ENCODE assay signal across 19 mouse cellular contexts in the genomic region with DNA sequence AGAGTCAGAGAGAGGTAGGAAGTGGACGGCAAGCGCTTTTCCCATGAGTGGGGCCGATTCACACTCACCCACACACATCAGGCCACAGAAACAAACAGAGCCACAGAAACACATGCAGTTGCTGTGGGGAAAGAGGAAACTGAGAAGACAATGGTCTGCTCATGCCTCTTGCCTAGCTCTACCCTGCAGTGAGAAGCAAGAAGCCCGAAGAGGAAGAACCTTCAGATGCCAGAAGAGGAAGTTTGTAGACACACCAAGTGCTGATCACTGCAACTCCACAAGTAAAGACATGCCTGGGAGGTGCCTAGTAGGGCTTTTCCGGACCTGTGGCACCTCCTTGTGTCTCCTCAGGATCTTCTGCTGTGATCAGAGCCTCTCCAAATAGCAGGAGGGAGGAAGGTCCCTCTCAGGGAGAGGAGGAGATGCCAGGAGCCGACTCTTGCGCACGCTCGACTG. TPM values are rescaled to one million over a fixed set of nuclear protein-coding genes. Genes with fewer than 3 reads are reported as not detected.
DNase-seq lines count a peak whose midpoint lies in the region; ATAC-seq and TF ChIP-seq lines count a peak whose summit lies in the region.
"Had no signal": no experiment of that assay in that cellular context is flagged by ENCODE, and none has a peak within 500 bp of the region (broad histone marks: within the 10 kb centered on the region; RNA-seq: fewer than 3 reads in every experiment).

A gene (minus strand): TSS at position 406 of the 456 bp plus-strand sequence.

- no peak within 1 kb of the TSS for H3K4me2 ChIP-seq in liver, embryonic 12.5 days
- H3K4me2 ChIP-seq in midbrain, embryonic 13.5 days (replicated peaks): no peak within 1 kb of the TSS
- H3K4me2 ChIP-seq: heart, embryonic 13.5 days; hindbrain, embryonic 15.5 days; neural tube, embryonic 13.5 days had no signal

- 87% methylated on average over 9 of the region's 9 CpGs for WGBS in liver, adult 2 months
- WGBS in liver, embryonic 12.5 days (ENCODE audit: insufficient replicate concordance): 55% methylated on average over 9 of the region's 9 CpGs
- WGBS in midbrain, embryonic 13.5 days: 87% methylated on average over 9 of the region's 9 CpGs

- intact Hi-C loops in heart, postnatal 25 days (cut with DNase I): no loop called here

- TF ChIP-seq CTCF in liver, adult 2 months (IDR thresholded peaks at IDR 0.05; ENCODE audit: low read depth, low read length): no peak

- H3K4me3 ChIP-seq in liver, adult 2 months (ENCODE audit: insufficient read depth, low read depth, low read length): no peak within 1 kb of the TSS
- H3K4me3 ChIP-seq in liver, embryonic 12.5 days: no peak within 1 kb of the TSS
- no peak within 1 kb of the TSS for H3K4me3 ChIP-seq in midbrain, embryonic 13.5 days (replicated peaks)
- H3K4me3 ChIP-seq: heart, embryonic 13.5 days; hindbrain, embryonic 15.5 days; neural tube, embryonic 13.5 days had no signal

- peaks cover 10% of the 10 kb centered on the region; the same call in 1 of the 2 replicates for H3K9me3 ChIP-seq in liver, embryonic 12.5 days (replicated peaks)
- H3K9me3 ChIP-seq in midbrain, embryonic 13.5 days: peaks cover 12% of the 10 kb centered on the region
- H3K9me3 ChIP-seq: hindbrain, embryonic 15.5 days had no signal

- H3K27ac ChIP-seq in liver, adult 2 months (replicated peaks; ENCODE audit: insufficient read depth, low read depth, low read length): peak within 1 kb of the TSS; percentile 41; the same call in 1 of the 2 replicates
- H3K27ac ChIP-seq in liver, embryonic 12.5 days: no peak within 1 kb of the TSS
- H3K27ac ChIP-seq in midbrain, embryonic 13.5 days: no peak within 1 kb of the TSS
- H3K27ac ChIP-seq: heart, embryonic 13.5 days; hindbrain, embryonic 15.5 days; neural tube, embryonic 13.5 days had no signal

- H3K9ac ChIP-seq in liver, adult 2 months (ENCODE audit: low read depth, low read length): no peak within 1 kb of the TSS
- no peak within 1 kb of the TSS for H3K9ac ChIP-seq in liver, embryonic 12.5 days
- no peak within 1 kb of the TSS for H3K9ac ChIP-seq in midbrain, embryonic 13.5 days (replicated peaks)
- H3K9ac ChIP-seq: heart, embryonic 13.5 days; hindbrain, embryonic 15.5 days; neural tube, embryonic 13.5 days had no signal

- no peak for TF ChIP-seq POLR2A in liver, adult 2 months (IDR thresholded peaks at IDR 0.05; ENCODE audit: extremely low read depth, insufficient read depth, low read length)

- no peaks in the 10 kb centered on the region for H3K4me1 ChIP-seq in liver, adult 2 months (ENCODE audit: control insufficient read depth, insufficient read depth, low read length)
- no peaks in the 10 kb centered on the region for H3K4me1 ChIP-seq in liver, embryonic 12.5 days
- H3K4me1 ChIP-seq in midbrain, embryonic 13.5 days (replicated peaks): no peaks in the 10 kb centered on the region
- H3K4me1 ChIP-seq: hindbrain, embryonic 15.5 days; neural tube, embryonic 13.5 days had no signal

- no peaks in the 10 kb centered on the region for H3K27me3 ChIP-seq in liver, adult 2 months (ENCODE audit: control insufficient read depth, insufficient read depth, low read length)
- no peaks in the 10 kb centered on the region for H3K27me3 ChIP-seq in liver, embryonic 12.5 days (replicated peaks)
- H3K27me3 ChIP-seq in midbrain, embryonic 13.5 days: no peaks in the 10 kb centered on the region
- H3K27me3 ChIP-seq: heart, embryonic 13.5 days; hindbrain, embryonic 15.5 days; neural tube, embryonic 13.5 days had no signal

- H3K79me2 ChIP-seq in liver, adult 2 months (ENCODE audit: control insufficient read depth, insufficient read depth, low read length): no peaks in the 10 kb centered on the region

- H3K36me3 ChIP-seq in liver, adult 2 months (ENCODE audit: control insufficient read depth, insufficient read depth, low read length): no peaks in the 10 kb centered on the region
- no peaks in the 10 kb centered on the region for H3K36me3 ChIP-seq in liver, embryonic 12.5 days
- no peaks in the 10 kb centered on the region for H3K36me3 ChIP-seq in midbrain, embryonic 13.5 days
- H3K36me3 ChIP-seq: heart, embryonic 13.5 days; hindbrain, embryonic 15.5 days; neural tube, embryonic 13.5 days had no signal

- no peak for ATAC-seq in liver, embryonic 12.5 days
- peak; percentile 75 for ATAC-seq in common myeloid progenitor, adult 5-6 weeks (replicated peaks; ENCODE audit: low read depth, poor library complexity, severe bottlenecking)
- ATAC-seq in megakaryocyte, adult 5-6 weeks (ENCODE audit: poor library complexity, severe bottlenecking): peak; percentile 86
- no peak for ATAC-seq in midbrain, embryonic 13.5 days
- ATAC-seq in megakaryocyte-erythroid progenitor cell, adult 5-6 weeks (replicated peaks; ENCODE audit: low FRiP score, low TSS enrichment, poor library complexity, severe bottlenecking): no peak

- peak; percentile 10 to 56 for DNase-seq in heart, adult 18-20 months
- no peak for DNase-seq in heart, postnatal 25 days (ENCODE audit: low spot score)
- DNase-seq in liver, adult 2 months (ENCODE audit: extremely low read depth, low read depth, low spot score): peak; percentile 26
- DNase-seq: adrenal gland, postnatal 36 days; cerebellum, adult 2 months; midbrain, embryonic 14.5 days; thymus, postnatal 25 days had no signal

RNA-seq across cellular contexts. Expression of the gene that starts here (rescaled TPM):
- total RNA-seq in heart, adult 18-20 months (2021): not detected
- not detected for total RNA-seq in heart, postnatal 25 days (2021)
- total RNA-seq in liver, adult 2 months (2014; rRNA removed): 0.20 TPM in 1 of 2 replicates, not detected in the other
- 0.24 and 0.49 TPM in 2 replicates for polyA plus RNA-seq in liver, adult 2 months (2012; rRNA removed)
- polyA plus RNA-seq in liver, embryonic 12.5 days (2016; fragmentation: Nextera tagmentation; extraction: Ambion mirVana): not detected in 2 replicates
- 2.7 TPM in 1 of 2 replicates, not detected in the other for total RNA-seq in common myeloid progenitor, adult 5-6 weeks (2017)
- total RNA-seq in megakaryocyte, adult 5-6 weeks (2015): 8.6 and 13.3 TPM in 2 replicates
- 1.3 and 3.1 TPM in 2 replicates for total RNA-seq in megakaryocyte, adult 5-6 weeks (2017)
- polyA plus RNA-seq in midbrain, embryonic 13.5 days (2015; fragmentation: Nextera tagmentation; extraction: Ambion mirVana): not detected in 2 replicates
- not detected in 2 replicates for total RNA-seq in megakaryocyte-erythroid progenitor cell, adult 5-6 weeks (2014; fragmentation: Nextera tagmentation)
- not detected in 2 replicates for total RNA-seq in megakaryocyte-erythroid progenitor cell, adult 5-6 weeks (2017)
- total RNA-seq: adrenal gland, postnatal 36 days; layer of hippocampus, postnatal 25 days had no signal
- polyA plus RNA-seq: frontal cortex, adult 2 months; heart, embryonic 13.5 days; hindbrain, embryonic 15.5 days; kidney, embryonic 16.5 days; limb, embryonic 14.5 days; midbrain, embryonic 14.5 days; neural tube, embryonic 13.5 days had no signal

Comparison
In these comparisons a context has a peak if more than half of its experiments do, and no peak if none do; other contexts are left out.
1. Peak in DNase-seq in heart, adult 18-20 months; RNA of the gene not detected or under 1 TPM.
2. Peak in DNase-seq and H3K27ac ChIP-seq in liver, adult 2 months; RNA of the gene not detected or under 1 TPM.
3. ATAC-seq: peak in common myeloid progenitor, adult 5-6 weeks (single experiment) and megakaryocyte, adult 5-6 weeks (single experiment); none in liver, embryonic 12.5 days (single experiment), midbrain, embryonic 13.5 days (single experiment) and megakaryocyte-erythroid progenitor cell, adult 5-6 weeks (single experiment).